Mouse (Mus musculus) intestine, embryonic 15.5 days (tissue): ENCODE results near the gene Etfb. TPM values are rescaled to one million over a fixed set of nuclear protein-coding genes. Genes with fewer than 3 reads are reported as not detected.

Source experiments
- ATAC-seq: fragments of 200-750 bp; cut with Nextera tagmentation; 2 replicates; pipeline ENCODE4 v1.8.0; 2017; ENCODE audit warnings: moderate TSS enrichment, moderate library complexity
- H3K27ac ChIP-seq: fragments of 300-500 bp; sonication (generic); 2 replicates; pipeline ENCODE4 v1.5.1; 2015; ENCODE audit warnings: mild to moderate bottlenecking, inconsistent platforms
- H3K27me3 ChIP-seq: fragments of 300-500 bp; sonication (generic); replicated peaks from 2 replicates; pipeline ENCODE4 v1.6.1; 2015; ENCODE audit warnings: inconsistent platforms
- H3K36me3 ChIP-seq: fragments of 300-500 bp; sonication (generic); 2 replicates; pipeline ENCODE4 v1.6.1; 2015; ENCODE audit warnings: inconsistent platforms
- H3K4me1 ChIP-seq: fragments of 300-500 bp; sonication (generic); replicated peaks from 2 replicates; pipeline ENCODE4 v1.6.1; 2015; ENCODE audit warnings: inconsistent platforms
- H3K4me2 ChIP-seq: fragments of 300-500 bp; sonication (generic); replicated peaks from 2 replicates; pipeline ENCODE4 v1.6.1; 2015; ENCODE audit warnings: mild to moderate bottlenecking, inconsistent platforms
- H3K4me3 ChIP-seq: fragments of 300-500 bp; sonication (generic); replicated peaks from 2 replicates; pipeline ENCODE4 v1.5.1; 2015; ENCODE audit warnings: inconsistent platforms
- H3K9ac ChIP-seq: fragments of 300-500 bp; sonication (generic); 2 replicates; pipeline ENCODE4 v1.6.1; 2015; ENCODE audit warnings: inconsistent platforms
- H3K9me3 ChIP-seq: fragments of 300-500 bp; sonication (generic); 2 replicates; pipeline ENCODE4 v1.6.1; 2016; ENCODE audit warnings: inconsistent platforms
- WGBS: fragments of 180-500 bp; shearing (Covaris S2); methylation state at CpG from one replicate; pipeline ENCODE4 v1.1.7; 2015; 5-methylcytosine and 5-hydroxymethylcytosine counted together
- polyA plus RNA-seq: library from polyadenylated mRNA; unstranded; fragments of >200 nt; fragmentation: Nextera tagmentation; extraction: Ambion mirVana; gene quantifications from 2 replicates; pipeline ENCODE4 v1.2.1, GENCODE M21; 2015

The Etfb gene
- polyA plus RNA-seq, 1 experiment from 2014 or later = 429 TPM

- Histone ChIP-seq H3K27me3 (no peaks in the 10 kb centered on the region), H3K9ac (no peak overlapping the region), H3K4me2 (no peak overlapping the region), H3K4me1 (no peaks in the 10 kb centered on the region), H3K27ac (no peak overlapping the region), H3K4me3 (no peak overlapping the region), H3K9me3 (no peaks in the 10 kb centered on the region), H3K36me3 (no peaks in the 10 kb centered on the region)
- 86% methylated on average over 5 of the region's 5 CpGs for WGBS
- no peak for ATAC-seq
Observed at GRCm38 (mm10) chr7:43434676-43435075, 9.2 kb upstream of the Etfb start.

- 70% methylated on average over 10 of the region's 10 CpGs for WGBS
- Histone ChIP-seq H3K9ac (no peak within 1 kb of the TSS), H3K9me3 (no peaks in the 10 kb centered on the region), H3K27ac (no peak within 1 kb of the TSS), H3K4me3 (no peak within 1 kb of the TSS), H3K36me3 (no peaks in the 10 kb centered on the region), H3K4me2 (no peak within 1 kb of the TSS), H3K27me3 (no peaks in the 10 kb centered on the region), H3K4me1 (no peaks in the 10 kb centered on the region)
- no peak for ATAC-seq
Observed at GRCm38 (mm10) chr7:43436341-43437255, 7.3 kb upstream of the Etfb start, which contains the start of gene Nkg7. Gene Nkg7 (plus strand): TSS chr7:43437073.

DNA sequence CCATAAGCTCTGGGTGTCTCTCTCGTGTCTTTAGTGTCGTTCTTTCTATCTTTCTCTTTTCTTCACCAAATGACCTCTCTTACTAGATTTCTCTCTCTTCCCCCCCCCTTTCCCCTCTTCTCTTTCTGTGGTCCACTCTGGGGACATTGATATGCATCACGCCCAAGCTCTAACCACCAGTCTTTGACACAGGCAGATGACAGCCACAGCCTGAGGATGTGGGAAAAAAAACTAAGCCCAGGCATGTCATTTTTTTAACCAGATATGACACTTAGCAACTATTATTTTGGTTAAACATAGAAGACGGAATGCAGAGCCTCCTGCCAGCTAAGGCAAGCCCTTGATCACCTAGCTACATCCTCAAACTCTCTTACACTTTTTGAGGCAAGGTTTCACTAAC, 5.3 kb upstream of the Etfb start:
- no peak overlapping the region for H3K9ac ChIP-seq
- H3K27ac ChIP-seq = no peak overlapping the region
- H3K9me3 ChIP-seq = no peaks in the 10 kb centered on the region
- no peaks in the 10 kb centered on the region for H3K27me3 ChIP-seq
- H3K36me3 ChIP-seq = no peaks in the 10 kb centered on the region
- no peak overlapping the region for H3K4me2 ChIP-seq
- WGBS = 81% methylated on average over 4 of the region's 4 CpGs
- no peak overlapping the region for H3K4me3 ChIP-seq
- peaks cover 4% of the 10 kb centered on the region; the same call in 1 of the 2 replicates for H3K4me1 ChIP-seq
- ATAC-seq = no peak

- Histone ChIP-seq H3K27ac (no peak within 1 kb of the TSS), H3K4me3 (no peak within 1 kb of the TSS), H3K36me3 (no peaks in the 10 kb centered on the region), H3K4me2 (no peak within 1 kb of the TSS), H3K9ac (no peak within 1 kb of the TSS), H3K27me3 (no peaks in the 10 kb centered on the region), H3K9me3 (no peaks in the 10 kb centered on the region), H3K4me1 (peaks cover 10% of the 10 kb centered on the region)
- ATAC-seq = no peak
- WGBS = 80% methylated on average over 6 of the region's 6 CpGs
Observed at GRCm38 (mm10) chr7:43440482-43440881, 3.4 kb upstream of the Etfb start, which contains the start of gene Cldnd2. Gene Cldnd2 (plus strand): TSS chr7:43440782.

DNA sequence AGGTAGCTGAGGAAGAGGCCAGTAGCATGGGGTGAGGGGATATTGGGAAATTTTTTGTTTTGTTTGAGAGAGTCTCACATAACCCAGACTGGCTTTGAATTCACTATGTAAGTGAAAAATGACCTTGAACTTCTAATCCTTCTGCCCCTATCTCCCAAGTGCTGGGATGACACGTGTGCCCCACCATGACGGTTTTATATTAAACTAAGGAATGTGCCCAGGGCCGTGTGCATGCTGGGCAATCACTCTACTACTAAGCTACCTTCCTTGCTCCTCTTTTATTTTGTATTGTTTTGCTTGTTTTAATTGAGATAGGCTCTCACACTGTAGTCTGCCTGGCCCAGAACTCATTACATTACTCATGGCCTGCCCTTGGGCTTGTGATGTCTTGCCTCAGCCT, 2.8 kb upstream of the Etfb start:
- Histone ChIP-seq H3K36me3 (no peaks in the 10 kb centered on the region), H3K4me1 (peaks cover 10% of the 10 kb centered on the region), H3K9me3 (no peaks in the 10 kb centered on the region), H3K4me3 (no peak overlapping the region), H3K27ac (no peak overlapping the region), H3K4me2 (no peak overlapping the region), H3K9ac (no peak overlapping the region), H3K27me3 (no peaks in the 10 kb centered on the region)
- WGBS = 70% methylated on average over 3 of the region's 3 CpGs
- no peak for ATAC-seq

GRCm38 (mm10) chr7:43442684-43443083, 1.2 kb upstream of the Etfb start:
- 11% methylated on average over 9 of the region's 9 CpGs for WGBS
- peak; percentile 9; the same call in 1 of the 2 replicates for ATAC-seq
- Histone ChIP-seq H3K4me1 (peaks cover 10% of the 10 kb centered on the region), H3K27me3 (no peaks in the 10 kb centered on the region), H3K9ac (peak overlapping the region; percentile 66), H3K9me3 (no peaks in the 10 kb centered on the region), H3K4me3 (peak overlapping the region; percentile 51), H3K36me3 (no peaks in the 10 kb centered on the region), H3K4me2 (peak overlapping the region; percentile 89), H3K27ac (peak overlapping the region; percentile 98)

DNA sequence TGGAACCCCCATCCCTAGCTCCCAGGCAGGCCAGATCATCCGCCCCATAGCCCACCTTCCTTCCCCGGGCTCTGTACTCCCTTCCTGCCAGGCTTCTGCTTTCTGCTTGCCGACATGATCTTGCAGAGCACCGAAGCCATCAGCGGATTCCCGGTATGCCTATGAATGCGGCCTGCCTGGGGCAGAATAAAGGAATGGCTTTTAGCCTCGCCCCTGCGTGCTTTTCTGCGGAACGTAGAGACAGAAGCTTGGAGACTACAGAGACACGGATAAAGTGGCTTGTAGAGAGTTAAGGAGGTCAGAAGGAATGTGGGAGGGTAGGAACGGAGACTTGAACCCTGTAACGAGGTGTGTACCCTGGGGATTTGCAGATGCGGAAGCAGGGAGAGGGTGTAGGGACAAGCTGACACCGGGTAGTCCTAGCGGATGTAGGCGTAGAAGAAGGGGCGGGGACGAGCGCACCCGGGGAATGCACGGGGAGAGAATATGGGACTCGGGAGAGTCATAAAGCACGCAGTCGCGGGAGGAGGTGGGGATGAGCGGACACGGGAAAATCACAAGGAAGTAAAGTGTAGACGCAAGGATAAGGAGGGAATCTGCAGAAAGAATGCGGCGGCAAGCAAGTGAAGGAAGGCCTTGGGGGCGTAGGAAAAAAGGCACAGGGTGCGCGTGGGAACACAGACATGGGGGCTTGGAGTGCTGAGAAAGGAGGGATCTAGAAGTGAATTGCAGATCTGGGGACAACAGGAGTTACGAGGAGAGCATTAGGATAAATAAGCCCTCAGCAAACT, 562 bp upstream of the Etfb start:
- Histone ChIP-seq H3K4me1 (peaks cover 10% of the 10 kb centered on the region), H3K36me3 (no peaks in the 10 kb centered on the region), H3K27me3 (no peaks in the 10 kb centered on the region), H3K9me3 (no peaks in the 10 kb centered on the region), H3K27ac (peak overlapping the region; percentile 98), H3K9ac (peak overlapping the region; percentile 66), H3K4me3 (peak overlapping the region; percentile 51), H3K4me2 (peak overlapping the region; percentile 89)
- ATAC-seq = peak; percentile 94
- WGBS = under 1% methylated on average over 36 of the region's 36 CpGs

DNA sequence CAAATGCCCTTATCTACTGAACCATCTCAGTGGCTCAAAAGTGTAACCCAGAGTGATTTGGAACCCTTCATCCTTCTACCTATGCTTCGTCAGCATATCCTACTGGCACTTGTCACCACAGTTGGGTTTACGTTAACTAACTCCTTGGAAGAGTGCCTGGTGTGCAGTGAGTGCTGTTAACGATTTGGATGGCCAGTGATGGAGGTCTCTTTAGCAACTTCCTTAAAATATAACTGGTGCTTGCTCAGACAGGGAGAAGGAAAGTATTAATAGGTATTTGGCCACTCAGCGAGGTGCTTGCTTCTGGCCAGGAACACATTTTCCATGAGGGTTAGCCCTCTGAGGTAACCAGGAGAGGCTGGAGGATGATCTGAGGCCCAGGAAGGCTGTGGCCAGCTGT, 3.9 kb downstream of the Etfb start:
- Histone ChIP-seq H3K9ac (no peak overlapping the region), H3K4me3 (no peak overlapping the region), H3K4me2 (no peak overlapping the region), H3K27ac (no peak overlapping the region), H3K9me3 (no peaks in the 10 kb centered on the region), H3K36me3 (peaks cover 2% of the 10 kb centered on the region; the same call in 1 of the 2 replicates), H3K4me1 (peaks cover 7% of the 10 kb centered on the region), H3K27me3 (no peaks in the 10 kb centered on the region)
- ATAC-seq = no peak
- WGBS = 79% methylated on average over 4 of the region's 4 CpGs

GRCm38 (mm10) chr7:43448246-43448645, 4.4 kb downstream of the Etfb start:
- no peak for ATAC-seq
- Histone ChIP-seq H3K4me3 (no peak overlapping the region), H3K27ac (no peak overlapping the region), H3K4me2 (no peak overlapping the region), H3K9me3 (no peaks in the 10 kb centered on the region), H3K4me1 (peaks cover 5% of the 10 kb centered on the region), H3K36me3 (peaks cover 5% of the 10 kb centered on the region), H3K9ac (no peak overlapping the region), H3K27me3 (no peaks in the 10 kb centered on the region)
- WGBS = 82% methylated on average over 3 of the region's 3 CpGs

GRCm38 (mm10) chr7:43449811-43450210, 5.9 kb downstream of the Etfb start:
- Histone ChIP-seq H3K36me3 (peaks cover 16% of the 10 kb centered on the region), H3K4me3 (no peak overlapping the region), H3K9ac (no peak overlapping the region), H3K27me3 (no peaks in the 10 kb centered on the region), H3K4me1 (no peaks in the 10 kb centered on the region), H3K4me2 (no peak overlapping the region), H3K9me3 (no peaks in the 10 kb centered on the region), H3K27ac (no peak overlapping the region)
- WGBS = 96% methylated on average over 2 of the region's 2 CpGs
- no peak for ATAC-seq

GRCm38 (mm10) chr7:43451726-43452125, 7.8 kb downstream of the Etfb start:
- no peak overlapping the region for H3K4me2 ChIP-seq
- H3K9me3 ChIP-seq = no peaks in the 10 kb centered on the region
- no peak overlapping the region for H3K9ac ChIP-seq
- no peak overlapping the region for H3K4me3 ChIP-seq
- ATAC-seq = no peak
- 92% methylated on average over 11 of the region's 11 CpGs for WGBS
- H3K27ac ChIP-seq = no peak overlapping the region
- peaks cover 21% of the 10 kb centered on the region for H3K36me3 ChIP-seq
- H3K4me1 ChIP-seq = no peaks in the 10 kb centered on the region
- H3K27me3 ChIP-seq = no peaks in the 10 kb centered on the region

- H3K36me3 ChIP-seq = peaks cover 27% of the 10 kb centered on the region
- WGBS = 45% methylated on average over 4 of the region's 4 CpGs
Observed at GRCm38 (mm10) chr7:43452609-43453008, 8.7 kb downstream of the Etfb start.

More at GRCm38 (mm10) chr7:43452609-43453008, 8.7 kb downstream of the Etfb start:
- Histone ChIP-seq H3K4me3 (no peak overlapping the region), H3K9ac (no peak overlapping the region), H3K9me3 (no peaks in the 10 kb centered on the region), H3K4me1 (no peaks in the 10 kb centered on the region), H3K4me2 (no peak overlapping the region), H3K27ac (no peak overlapping the region), H3K27me3 (no peaks in the 10 kb centered on the region)
- no peak for ATAC-seq
